Mouse (Mus musculus) limb, embryonic 15.5 days (tissue): ENCODE data around the gene Ank3. TPM values are rescaled to one million over a fixed set of nuclear protein-coding genes. Genes with fewer than 3 reads are reported as not detected.

Experiments used
- ATAC-seq: fragments of 200-750 bp; cut with Nextera tagmentation; 2 replicates; pipeline ENCODE4 v1.8.0; 2017; ENCODE audit warnings: low read depth, moderate TSS enrichment; ENCODE audit not compliant: insufficient number of reproducible peaks, low FRiP score, low TSS enrichment
- H3K27ac ChIP-seq: fragments of 300-500 bp; sonication (generic); 2 replicates; pipeline ENCODE4 v1.5.1; 2015; ENCODE audit warnings: moderate library complexity, mild to moderate bottlenecking, inconsistent platforms
- H3K27me3 ChIP-seq: fragments of 300-500 bp; sonication (generic); 2 replicates; pipeline ENCODE4 v1.6.1; 2015; ENCODE audit warnings: inconsistent platforms
- H3K36me3 ChIP-seq: fragments of 300-500 bp; sonication (generic); 2 replicates; pipeline ENCODE4 v1.6.1; 2015; ENCODE audit warnings: inconsistent platforms
- H3K4me1 ChIP-seq: fragments of 300-500 bp; sonication (generic); 2 replicates; pipeline ENCODE4 v1.6.1; 2015; ENCODE audit warnings: inconsistent platforms
- H3K4me2 ChIP-seq: fragments of 300-500 bp; sonication (generic); 2 replicates; pipeline ENCODE4 v1.6.1; 2015; ENCODE audit warnings: mild to moderate bottlenecking, inconsistent platforms
- H3K4me3 ChIP-seq: fragments of 300-500 bp; sonication (generic); 2 replicates; pipeline ENCODE4 v1.5.1; 2015; ENCODE audit warnings: mild to moderate bottlenecking, inconsistent platforms
- H3K9ac ChIP-seq: fragments of 300-500 bp; sonication (generic); 2 replicates; pipeline ENCODE4 v1.6.1; 2015; ENCODE audit warnings: inconsistent platforms
- H3K9me3 ChIP-seq: fragments of 300-500 bp; sonication (generic); 2 replicates; pipeline ENCODE4 v1.6.1; 2016; ENCODE audit warnings: inconsistent platforms
- WGBS: fragments of 180-500 bp; shearing (Covaris S2); methylation state at CpG from one replicate; pipeline ENCODE4 v1.1.7; 2015; 5-methylcytosine and 5-hydroxymethylcytosine counted together
- polyA plus RNA-seq: library from polyadenylated mRNA; unstranded; fragments of >200 nt; fragmentation: Nextera tagmentation; extraction: Ambion mirVana; gene quantifications from 2 replicates; pipeline ENCODE4 v1.2.1, GENCODE M21; 2015

Gene Ank3
- polyA plus RNA-seq, 1 experiment from 2014 or later, result 29.1 TPM

- no peak for ATAC-seq
- WGBS, result 87% methylated on average over 3 of the region's 3 CpGs
These were observed 147.4 kb downstream of the Ank3 start for GRCm38 (mm10) chr10:69545936-69546335.

GRCm38 (mm10) chr10:69546643-69547042 is 148.1 kb downstream of the Ank3 start:
- Histone ChIP-seq H3K27ac (no peak overlapping the region), H3K27me3 (no peaks in the 10 kb centered on the region), H3K9me3 (no peaks in the 10 kb centered on the region), H3K4me1 (no peaks in the 10 kb centered on the region), H3K36me3 (no peaks in the 10 kb centered on the region), H3K9ac (no peak overlapping the region), H3K4me2 (no peak overlapping the region), H3K4me3 (no peak overlapping the region)
- no peak for ATAC-seq
- 71% methylated on average over 6 of the region's 6 CpGs for WGBS

More at GRCm38 (mm10) chr10:69545936-69546335, 147.4 kb downstream of the Ank3 start:
- H3K4me2 ChIP-seq, result no peak overlapping the region
- no peaks in the 10 kb centered on the region for H3K4me1 ChIP-seq
- H3K9me3 ChIP-seq, result no peaks in the 10 kb centered on the region
- H3K9ac ChIP-seq, result no peak overlapping the region
- no peaks in the 10 kb centered on the region for H3K27me3 ChIP-seq
- no peaks in the 10 kb centered on the region for H3K36me3 ChIP-seq
- H3K4me3 ChIP-seq, result no peak overlapping the region
- H3K27ac ChIP-seq, result no peak overlapping the region

- no peaks in the 10 kb centered on the region for H3K4me1 ChIP-seq
- H3K4me3 ChIP-seq, result no peak overlapping the region
- no peaks in the 10 kb centered on the region for H3K36me3 ChIP-seq
- WGBS, result 82% methylated on average over 3 of the region's 3 CpGs
- no peak overlapping the region for H3K27ac ChIP-seq
- no peaks in the 10 kb centered on the region for H3K9me3 ChIP-seq
- no peak overlapping the region for H3K4me2 ChIP-seq
- no peak for ATAC-seq
- H3K27me3 ChIP-seq, result no peaks in the 10 kb centered on the region
- H3K9ac ChIP-seq, result no peak overlapping the region
These were observed 150.2 kb downstream of the Ank3 start for GRCm38 (mm10) chr10:69548771-69549170.

- no peak for ATAC-seq
- no peak overlapping the region for H3K27ac ChIP-seq
- no peaks in the 10 kb centered on the region for H3K27me3 ChIP-seq
- no peak overlapping the region for H3K9ac ChIP-seq
- no peaks in the 10 kb centered on the region for H3K9me3 ChIP-seq
- H3K4me3 ChIP-seq, result no peak overlapping the region
- no peaks in the 10 kb centered on the region for H3K36me3 ChIP-seq
- H3K4me2 ChIP-seq, result no peak overlapping the region
- 91% methylated on average over 4 of the region's 4 CpGs for WGBS
- H3K4me1 ChIP-seq, result no peaks in the 10 kb centered on the region
These were observed 150.6 kb downstream of the Ank3 start for GRCm38 (mm10) chr10:69549221-69549620.

GRCm38 (mm10) chr10:69550824-69551223 is 152.3 kb downstream of the Ank3 start:
- ATAC-seq, result no peak
- Histone ChIP-seq H3K27ac (no peak overlapping the region), H3K4me2 (no peak overlapping the region), H3K36me3 (no peaks in the 10 kb centered on the region), H3K4me1 (no peaks in the 10 kb centered on the region), H3K4me3 (no peak overlapping the region), H3K9ac (no peak overlapping the region), H3K9me3 (no peaks in the 10 kb centered on the region), H3K27me3 (no peaks in the 10 kb centered on the region)
- whole genome bisulfite sequencing, result 62% methylated on average over 4 of the region's 4 CpGs

- Histone ChIP-seq H3K27ac (no peak overlapping the region), H3K9ac (no peak overlapping the region), H3K36me3 (no peaks in the 10 kb centered on the region), H3K4me2 (no peak overlapping the region), H3K4me1 (no peaks in the 10 kb centered on the region), H3K9me3 (no peaks in the 10 kb centered on the region), H3K27me3 (no peaks in the 10 kb centered on the region), H3K4me3 (no peak overlapping the region)
- 18% methylated on average over 1 of the region's 1 CpGs for WGBS
- ATAC-seq, result no peak
These were observed 154.5 kb downstream of the Ank3 start for GRCm38 (mm10) chr10:69553091-69553490.

- Histone ChIP-seq H3K4me3 (no peak overlapping the region), H3K36me3 (no peaks in the 10 kb centered on the region), H3K9ac (no peak overlapping the region), H3K4me2 (no peak overlapping the region), H3K9me3 (no peaks in the 10 kb centered on the region), H3K4me1 (no peaks in the 10 kb centered on the region), H3K27me3 (no peaks in the 10 kb centered on the region), H3K27ac (no peak overlapping the region)
- WGBS, result 92% methylated on average over 4 of the region's 4 CpGs
- ATAC-seq, result no peak
These were observed 157.0 kb downstream of the Ank3 start for GRCm38 (mm10) chr10:69555592-69555991.

- Histone ChIP-seq H3K27me3 (no peaks in the 10 kb centered on the region), H3K4me3 (no peak overlapping the region), H3K4me1 (no peaks in the 10 kb centered on the region), H3K36me3 (no peaks in the 10 kb centered on the region), H3K27ac (no peak overlapping the region), H3K9me3 (no peaks in the 10 kb centered on the region), H3K9ac (no peak overlapping the region), H3K4me2 (no peak overlapping the region)
- WGBS, result 21% methylated on average over 13 of the region's 13 CpGs
- ATAC-seq, result no peak
These were observed 157.7 kb downstream of the Ank3 start for GRCm38 (mm10) chr10:69556278-69556677.

GRCm38 (mm10) chr10:69560237-69560636 is 161.7 kb downstream of the Ank3 start:
- H3K36me3 ChIP-seq, result no peaks in the 10 kb centered on the region
- WGBS, result 85% methylated on average over 1 of the region's 1 CpGs
- no peak overlapping the region for H3K4me2 ChIP-seq
- H3K27ac ChIP-seq, result no peak overlapping the region
- H3K4me3 ChIP-seq, result no peak overlapping the region
- ATAC-seq, result no peak
- no peak overlapping the region for H3K9ac ChIP-seq
- no peaks in the 10 kb centered on the region for H3K9me3 ChIP-seq
- H3K4me1 ChIP-seq, result no peaks in the 10 kb centered on the region
- H3K27me3 ChIP-seq, result no peaks in the 10 kb centered on the region

- no peak for ATAC-seq
- 88% methylated on average over 4 of the region's 4 CpGs for WGBS
- no peaks in the 10 kb centered on the region for H3K4me1 ChIP-seq
- H3K9me3 ChIP-seq, result no peaks in the 10 kb centered on the region
- no peak overlapping the region for H3K9ac ChIP-seq
- no peaks in the 10 kb centered on the region for H3K27me3 ChIP-seq
- H3K27ac ChIP-seq, result no peak overlapping the region
- H3K4me2 ChIP-seq, result no peak overlapping the region
- no peaks in the 10 kb centered on the region for H3K36me3 ChIP-seq
- H3K4me3 ChIP-seq, result no peak overlapping the region
These were observed 164.4 kb downstream of the Ank3 start for GRCm38 (mm10) chr10:69562931-69563330.

GRCm38 (mm10) chr10:69565052-69565451 is 166.5 kb downstream of the Ank3 start:
- Histone ChIP-seq H3K9me3 (no peaks in the 10 kb centered on the region), H3K4me1 (no peaks in the 10 kb centered on the region), H3K27me3 (no peaks in the 10 kb centered on the region), H3K27ac (no peak overlapping the region), H3K4me2 (no peak overlapping the region), H3K4me3 (no peak overlapping the region), H3K36me3 (no peaks in the 10 kb centered on the region), H3K9ac (no peak overlapping the region)
- ATAC-seq, result no peak
- WGBS, result 73% methylated on average over 4 of the region's 4 CpGs

GRCm38 (mm10) chr10:69568976-69569375 is 170.4 kb downstream of the Ank3 start:
- no peaks in the 10 kb centered on the region for H3K36me3 ChIP-seq
- no peak for ATAC-seq
- no peak overlapping the region for H3K4me2 ChIP-seq
- H3K4me3 ChIP-seq, result no peak overlapping the region
- 72% methylated on average over 5 of the region's 5 CpGs for WGBS
- no peaks in the 10 kb centered on the region for H3K9me3 ChIP-seq
- peaks cover 8% of the 10 kb centered on the region; the same call in 1 of the 2 replicates for H3K27me3 ChIP-seq
- H3K4me1 ChIP-seq, result peaks cover 18% of the 10 kb centered on the region
- H3K9ac ChIP-seq, result no peak overlapping the region
- H3K27ac ChIP-seq, result no peak overlapping the region

GRCm38 (mm10) chr10:69569740-69570139 is 171.2 kb downstream of the Ank3 start:
- Histone ChIP-seq H3K27me3 (peaks cover 8% of the 10 kb centered on the region; the same call in 1 of the 2 replicates), H3K9me3 (no peaks in the 10 kb centered on the region), H3K4me1 (peaks cover 22% of the 10 kb centered on the region), H3K36me3 (no peaks in the 10 kb centered on the region), H3K27ac (no peak overlapping the region), H3K4me3 (no peak overlapping the region), H3K4me2 (no peak overlapping the region), H3K9ac (no peak overlapping the region)
- WGBS, result 40% methylated on average over 8 of the region's 8 CpGs
- ATAC-seq, result no peak
